Mouse (Mus musculus) G1E (cell line): ENCODE measurements around the gene Rsph6a. TPM values are rescaled to one million over a fixed set of nuclear protein-coding genes. Genes with fewer than 3 reads are reported as not detected.

ENCODE experiments used
- ATAC-seq: 2 replicates; pipeline ENCODE4 v1.8.0; 2016; ENCODE audit warnings: mild to moderate bottlenecking; ENCODE audit not compliant: insufficient number of reproducible peaks, poor library complexity, low FRiP score, severe bottlenecking; ENCODE audit errors: extremely low read depth
- DNase-seq: peaks from one replicate; pipeline ENCODE4 v3.0.0; 2012; ENCODE audit warnings: low spot score
- H3K27me3 ChIP-seq: 2 replicates; pipeline ENCODE4 v1.6.1; 2012; ENCODE audit warnings: mild to moderate bottlenecking, low read length, inconsistent platforms; ENCODE audit not compliant: insufficient read depth
- H3K36me3 ChIP-seq: replicated peaks from 2 replicates; pipeline ENCODE3; 2012; ENCODE audit warnings: mild to moderate bottlenecking, inconsistent platforms
- H3K4me1 ChIP-seq: 2 replicates; pipeline ENCODE4 v1.6.1; 2012; ENCODE audit warnings: low read depth, low read length, inconsistent platforms, mixed read lengths; ENCODE audit not compliant: insufficient read depth
- H3K4me3 ChIP-seq: 2 replicates; pipeline ENCODE4 v1.5.1; 2012; ENCODE audit warnings: low read depth, mild to moderate bottlenecking, inconsistent platforms, low read length, moderate library complexity, mixed read lengths
- H3K9me3 ChIP-seq: replicated peaks from 2 replicates; pipeline ENCODE4 v1.6.1; 2012; ENCODE audit warnings: inconsistent platforms
- CTCF ChIP-seq: IDR thresholded peaks from 2 replicates; pipeline ENCODE4 v1.5.1; 2012; ENCODE audit warnings: low read depth, low read length, inconsistent platforms, mixed read lengths
- GATA1 ChIP-seq: IDR thresholded peaks from 2 replicates; pipeline ENCODE4 v1.6.1; 2012; ENCODE audit warnings: borderline replicate concordance, low read length, inconsistent platforms, mixed read lengths
- GATA2 ChIP-seq: IDR thresholded peaks from 2 replicates; pipeline ENCODE4 v1.6.1; 2012; ENCODE audit warnings: low read depth, low read length, inconsistent platforms, borderline replicate concordance
- POLR2AphosphoS5 ChIP-seq: IDR thresholded peaks from 2 replicates; pipeline ENCODE4 v1.6.1; 2012; ENCODE audit warnings: low read depth, low read length, inconsistent platforms; ENCODE audit not compliant: insufficient replicate concordance
- TAL1 ChIP-seq: conservative IDR thresholded peaks from 2 replicates; pipeline ENCODE4 v1.6.1; 2012; ENCODE audit warnings: low read depth, low read length, inconsistent platforms, mixed read lengths
- polyA plus RNA-seq: library from polyadenylated mRNA; stranded (reverse); fragments of >175 nt; gene quantifications from 2 replicates; pipeline ENCODE4 v1.2.3, GENCODE M21; 2012
- total RNA-seq, 2 experiments: library from RNA; stranded (forward) in 1 of 2; stranded (reverse) in 1 of 2; fragments of 200-1000 nt in 1 of 2; fragments of >200 nt in 1 of 2; fragmentation: Nextera tagmentation in 1 of 2; gene quantifications; 2 replicates each; pipeline ENCODE4 v1.2.3; 2014 to 2017

The Rsph6a gene
- total and polyA plus RNA-seq, 3 experiments = 0.16 to 0.33 TPM; not detected in 1

- ATAC-seq (no peak), DNase-seq (no peak)
- H3K4me3 ChIP-seq = no peak overlapping the region
- peaks cover 28% of the 10 kb centered on the region for H3K4me1 ChIP-seq
- peaks cover 16% of the 10 kb centered on the region for H3K27me3 ChIP-seq
- no peaks in the 10 kb centered on the region for H3K9me3 ChIP-seq
- TF ChIP-seq CTCF (no peak), GATA2 (no peak), POLR2AphosphoS5 (no peak), GATA1 (no peak), TAL1 (no peak)
- H3K36me3 ChIP-seq = peaks cover 11% of the 10 kb centered on the region
These were observed 41.6 kb upstream of the Rsph6a start for GRCm38 (mm10) chr7:19012882-19013281.

- H3K4me3 ChIP-seq = no peak overlapping the region
- ATAC-seq = no peak
- peaks cover 28% of the 10 kb centered on the region for H3K4me1 ChIP-seq
- peaks cover 2% of the 10 kb centered on the region for H3K36me3 ChIP-seq
- no peak for DNase-seq
- peaks cover 17% of the 10 kb centered on the region for H3K27me3 ChIP-seq
- H3K9me3 ChIP-seq = no peaks in the 10 kb centered on the region
- TF ChIP-seq CTCF (no peak), GATA1 (no peak), TAL1 (no peak), GATA2 (no peak), POLR2AphosphoS5 (no peak)
These were observed 40.0 kb upstream of the Rsph6a start for GRCm38 (mm10) chr7:19014452-19014851.

GRCm38 (mm10) chr7:19016042-19016441, 38.4 kb upstream of the Rsph6a start:
- no peak for ATAC-seq
- Histone ChIP-seq H3K27me3 (peaks cover 32% of the 10 kb centered on the region), H3K4me3 (no peak overlapping the region)

GRCm38 (mm10) chr7:19017909-19018308, 36.6 kb upstream of the Rsph6a start:
- H3K36me3 ChIP-seq = no peaks in the 10 kb centered on the region
- H3K4me1 ChIP-seq = peaks cover 14% of the 10 kb centered on the region
- no peak overlapping the region for H3K4me3 ChIP-seq
- TF ChIP-seq GATA2 (no peak), POLR2AphosphoS5 (no peak), TAL1 (no peak), CTCF (no peak), GATA1 (no peak)
- ATAC-seq (no peak), DNase-seq (no peak)
- H3K9me3 ChIP-seq = no peaks in the 10 kb centered on the region
- peaks cover 49% of the 10 kb centered on the region for H3K27me3 ChIP-seq

More at GRCm38 (mm10) chr7:19016042-19016441, 38.4 kb upstream of the Rsph6a start:
- TF ChIP-seq CTCF (no peak), GATA1 (no peak), POLR2AphosphoS5 (no peak), GATA2 (no peak), TAL1 (no peak)
- Histone ChIP-seq H3K4me1 (peaks cover 28% of the 10 kb centered on the region), H3K9me3 (no peaks in the 10 kb centered on the region), H3K36me3 (no peaks in the 10 kb centered on the region)
- no peak for DNase-seq

- Histone ChIP-seq H3K4me1 (peaks cover 27% of the 10 kb centered on the region), H3K36me3 (peaks cover 4% of the 10 kb centered on the region), H3K9me3 (no peaks in the 10 kb centered on the region), H3K27me3 (peaks cover 46% of the 10 kb centered on the region), H3K4me3 (no peak overlapping the region)
- DNase-seq (no peak), ATAC-seq (no peak)
- TF ChIP-seq GATA2 (no peak), POLR2AphosphoS5 (no peak)
These were observed 33.4 kb upstream of the Rsph6a start for GRCm38 (mm10) chr7:19021048-19021447.

GRCm38 (mm10) chr7:19022189-19022958, 32.1 kb upstream of the Rsph6a start:
- peaks cover 35% of the 10 kb centered on the region for H3K4me1 ChIP-seq
- DNase-seq = no peak
- no peak for TF ChIP-seq CTCF
- TF ChIP-seq POLR2AphosphoS5 = no peak
- no peak for TF ChIP-seq TAL1
- no peak for TF ChIP-seq GATA2
- TF ChIP-seq GATA1 = no peak
- peaks cover 13% of the 10 kb centered on the region for H3K36me3 ChIP-seq
- no peak for ATAC-seq
- peaks cover 43% of the 10 kb centered on the region for H3K27me3 ChIP-seq
- H3K9me3 ChIP-seq = no peaks in the 10 kb centered on the region
- no peak overlapping the region for H3K4me3 ChIP-seq
